Mouse (Mus musculus): ENCODE data around the gene Gm9844. TPM values are rescaled to one million over a fixed set of nuclear protein-coding genes. Genes with fewer than 3 reads are reported as not detected.

Gm9844 gene
- polyA plus RNA-seq, 1 experiment = 5.9 TPM

GRCm38 (mm10) chr7:24862853-24863252, 840 bp downstream of the Gm9844 start:
- DNase-seq (ENCODE audit: low read depth, low spot score) = no peak
- WGBS = 70% methylated on average over 4 of the region's 4 CpGs

GRCm38 (mm10) chr7:24864156-24864555, 2.1 kb downstream of the Gm9844 start:
- no peak for DNase-seq (ENCODE audit: low read depth, low spot score)
- WGBS = 30% methylated on average over 6 of the region's 6 CpGs

GRCm38 (mm10) chr7:24869080-24869479, 7.1 kb downstream of the Gm9844 start:
- WGBS = 65% methylated on average over 17 of the region's 17 CpGs
- no peak for DNase-seq (ENCODE audit: low read depth, low spot score)

- DNase-seq (ENCODE audit: low read depth, low spot score) = no peak
- 62% methylated on average over 41 of the region's 41 CpGs for WGBS
Measured at GRCm38 (mm10) chr7:24869532-24870165, 7.6 kb downstream of the Gm9844 start, which contains the start of the genes Lypd4 and Dmrtc2. TSS of gene Lypd4 (minus strand) at chr7:24869941. TSS of gene Dmrtc2 (plus strand) at chr7:24870057.

GRCm38 (mm10) chr7:24877588-24877987, 15.6 kb downstream of the Gm9844 start:
- 66% methylated on average over 3 of the region's 3 CpGs for WGBS
- no peak for DNase-seq (ENCODE audit: low read depth, low spot score)

GRCm38 (mm10) chr7:24879620-24880019, 17.6 kb downstream of the Gm9844 start:
- WGBS = 65% methylated on average over 2 of the region's 2 CpGs
- DNase-seq (ENCODE audit: low read depth, low spot score) = no peak

- 89% methylated on average over 9 of the region's 9 CpGs for WGBS
- DNase-seq (ENCODE audit: low read depth, low spot score) = no peak
Measured at GRCm38 (mm10) chr7:24882416-24883199, 20.6 kb downstream of the Gm9844 start.

GRCm38 (mm10) chr7:24883896-24884692, 22.1 kb downstream of the Gm9844 start, which contains the start of gene Rps19:
TSS of gene Rps19 (plus strand) at chr7:24884371.
- peak; percentile 99 for DNase-seq (ENCODE audit: low read depth, low spot score)
- WGBS = under 1% methylated on average over 57 of the region's 57 CpGs

- no peak for DNase-seq (ENCODE audit: low read depth, low spot score)
- under 1% methylated on average over 47 of the region's 47 CpGs for WGBS
Measured at GRCm38 (mm10) chr7:24884693-24885291, 22.8 kb downstream of the Gm9844 start.

GRCm38 (mm10) chr7:24885468-24886307, 23.7 kb downstream of the Gm9844 start:
- DNase-seq (ENCODE audit: low read depth, low spot score) = no peak
- WGBS = 8% methylated on average over 12 of the region's 12 CpGs

GRCm38 (mm10) chr7:24886308-24886633, 24.3 kb downstream of the Gm9844 start:
- WGBS = 20% methylated on average over 4 of the region's 4 CpGs
- no peak for DNase-seq (ENCODE audit: low read depth, low spot score)

GRCm38 (mm10) chr7:24887096-24887495, 25.1 kb downstream of the Gm9844 start:
- no peak for DNase-seq (ENCODE audit: low read depth, low spot score)
- WGBS = 44% methylated on average over 4 of the region's 4 CpGs

GRCm38 (mm10) chr7:24889431-24890220, 27.6 kb downstream of the Gm9844 start:
- 70% methylated on average over 6 of the region's 6 CpGs for WGBS
- no peak for DNase-seq (ENCODE audit: low read depth, low spot score)

- WGBS = 20% methylated on average over 10 of the region's 10 CpGs
- peak; percentile 59 for DNase-seq (ENCODE audit: low read depth, low spot score)
Measured at GRCm38 (mm10) chr7:24890281-24891216, 28.5 kb downstream of the Gm9844 start.

- DNase-seq (ENCODE audit: low read depth, low spot score) = no peak
- 62% methylated on average over 3 of the region's 3 CpGs for WGBS
Measured at GRCm38 (mm10) chr7:24891241-24892124, 29.5 kb downstream of the Gm9844 start.

GRCm38 (mm10) chr7:24892125-24892583, 30.1 kb downstream of the Gm9844 start:
- 53% methylated on average over 2 of the region's 2 CpGs for whole genome bisulfite sequencing
- DNase-seq (ENCODE audit: low read depth, low spot score) = no peak

Data from large intestine, adult 2 months (tissue).